Mouse (Mus musculus) Muller cell, postnatal 12 days (primary cell): ENCODE data around the gene Svop.

ENCODE experiments used
- DNase-seq: peaks from one replicate; pipeline ENCODE4 v3.0.0-alpha.2; 2015; ENCODE audit errors: inconsistent ontology term

Gene Svop

GRCm38 (mm10) chr5:114091057-114091807 lies at the start of gene Svop:
Gene Svop (minus strand): TSS chr5:114091570.
- peak; percentile 93 for DNase-seq

DNA sequence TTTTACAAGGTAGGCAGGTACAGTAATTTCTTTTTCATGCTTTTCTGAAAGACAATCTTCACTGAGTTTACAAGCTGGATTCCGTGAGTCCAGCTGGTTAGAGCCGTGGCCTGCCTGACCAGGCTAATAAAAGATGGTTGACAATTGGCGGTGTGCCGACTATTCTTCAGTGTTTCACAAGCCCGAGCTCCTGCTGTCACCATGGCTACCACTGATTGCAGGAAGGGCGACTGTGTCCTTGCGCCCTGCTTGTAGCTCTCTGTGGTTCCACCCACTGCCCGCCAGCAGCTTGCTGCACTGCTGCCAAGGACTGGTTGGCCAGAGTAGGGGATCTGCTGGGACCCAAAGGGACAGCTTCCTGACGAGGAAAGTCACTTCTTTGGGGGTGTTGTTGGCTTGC lies 47.8 kb upstream of the Svop start:
- DNase-seq = peak; percentile 89

- peak; percentile 48 for DNase-seq
Measured at GRCm38 (mm10) chr5:114138277-114139164, 47.2 kb upstream of the Svop start.

DNA sequence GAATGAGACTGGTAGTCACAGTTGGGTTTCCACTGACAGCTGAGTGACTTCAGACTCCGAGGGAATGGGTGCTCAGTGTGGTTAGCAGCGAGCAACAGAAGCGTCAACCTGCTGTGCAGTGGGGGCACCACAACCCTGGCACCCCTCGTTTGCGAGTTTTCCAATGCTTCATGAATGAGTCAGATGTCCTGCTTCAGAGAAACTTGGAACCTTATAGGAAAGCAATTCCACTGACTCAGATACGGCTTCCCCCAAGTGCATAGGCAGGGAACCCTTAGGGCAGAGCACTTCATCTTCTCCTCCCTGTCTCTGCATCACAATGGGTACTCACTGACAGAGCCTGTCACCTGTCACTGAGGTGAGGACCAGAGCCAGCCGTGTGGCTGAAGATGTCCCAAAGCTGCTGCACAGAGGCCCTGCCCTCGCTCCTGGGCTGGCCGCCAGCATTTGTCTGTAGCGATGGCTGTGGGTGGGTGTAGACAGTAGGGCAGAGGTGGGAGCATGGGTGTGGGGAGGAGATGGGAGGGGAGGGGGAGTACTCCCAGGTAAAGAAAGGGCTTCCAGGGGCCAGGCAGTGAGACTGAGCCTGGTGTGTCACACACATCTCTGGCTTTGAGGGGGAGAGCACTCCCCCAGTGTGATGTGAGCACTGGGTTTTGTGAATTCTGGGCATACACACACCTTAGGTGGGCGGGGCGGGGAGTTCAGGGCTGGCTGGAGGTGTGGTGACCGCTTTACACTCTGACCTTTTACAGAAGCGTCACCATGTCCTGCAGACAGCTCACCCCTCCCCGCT lies 46.3 kb upstream of the Svop start:
- DNase-seq = peak; percentile 72

DNA sequence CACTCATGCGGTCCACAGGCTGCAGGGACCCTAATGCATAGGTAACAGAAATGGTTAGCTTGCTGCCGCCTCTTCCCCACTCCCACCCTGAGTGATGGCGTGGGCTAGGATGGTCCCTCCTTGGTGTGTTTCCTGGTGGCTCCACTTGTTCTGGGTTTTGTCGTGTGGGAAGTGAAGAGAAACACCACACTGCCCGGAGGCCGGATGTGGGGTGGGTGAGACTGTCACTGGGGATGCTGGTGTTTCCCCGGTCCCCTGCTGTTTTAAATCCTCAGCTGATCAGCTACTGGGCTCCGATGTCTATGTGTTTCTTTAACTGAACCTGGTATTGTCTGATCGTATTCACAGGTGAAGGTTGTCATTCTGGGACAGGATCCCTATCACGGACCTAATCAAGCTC lies 44.1 kb upstream of the Svop start:
- DNase-seq = no peak

DNA sequence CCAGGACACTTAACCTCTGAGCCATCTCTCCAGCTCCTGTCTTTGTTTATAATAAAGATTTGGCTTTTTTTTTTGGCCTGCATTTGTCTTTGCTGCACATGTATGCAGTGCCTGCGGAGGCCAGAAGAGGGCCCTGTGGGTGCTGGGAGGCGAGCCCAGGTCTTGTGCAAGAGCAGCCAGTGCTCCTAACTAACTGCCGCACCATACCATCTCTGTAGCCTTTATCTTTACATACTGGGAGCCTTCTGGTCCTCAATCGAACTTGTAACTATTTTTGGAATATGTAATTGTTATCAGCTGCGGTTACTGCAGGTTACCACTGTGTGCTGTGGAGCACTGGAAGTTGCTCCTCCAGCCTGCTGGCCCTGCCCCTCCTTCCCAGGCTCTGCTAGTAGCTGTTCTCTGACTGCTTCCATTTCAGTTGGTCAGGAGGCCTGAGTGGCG lies 42.7 kb upstream of the Svop start:
- peak; percentile 48 for DNase-seq

DNA sequence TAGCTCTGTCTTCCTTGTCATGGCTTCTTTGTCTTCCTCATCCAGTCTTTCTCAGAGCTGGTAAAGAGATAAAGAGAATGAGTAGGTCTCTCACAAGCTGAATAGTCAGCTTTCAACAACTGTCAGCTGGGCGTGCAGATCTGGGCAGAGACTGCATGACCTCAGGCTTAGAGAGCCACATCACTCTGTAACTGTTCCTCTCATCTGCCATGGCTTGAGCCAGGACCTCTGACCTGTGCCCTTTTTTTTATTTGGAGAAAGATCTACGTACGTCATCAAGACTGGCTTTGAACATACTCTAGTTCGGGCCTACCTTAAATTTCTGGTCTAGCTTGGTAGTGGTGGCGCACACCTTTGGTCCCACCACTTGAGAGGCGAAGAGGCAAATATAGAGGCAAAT lies 41.5 kb upstream of the Svop start:
- DNase-seq = no peak

DNA sequence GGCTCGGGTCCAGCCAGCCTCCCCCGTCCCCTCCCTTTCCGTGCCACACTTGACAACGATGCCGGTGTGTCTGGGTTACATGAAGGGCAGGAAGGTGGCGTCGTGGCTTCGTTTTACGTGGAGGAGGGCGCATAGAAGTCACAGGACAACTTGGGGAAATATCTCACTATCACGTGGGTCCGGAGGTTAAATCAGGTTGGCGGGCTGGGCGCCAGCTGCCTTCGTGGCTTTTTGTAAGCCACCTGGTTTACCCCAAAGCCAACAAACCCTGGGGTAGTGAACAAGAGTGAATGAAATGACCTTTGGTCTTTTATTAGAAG lies 40.1 kb upstream of the Svop start:
- peak; percentile 66 for DNase-seq

- peak; percentile 93 for DNase-seq
Measured at GRCm38 (mm10) chr5:114130698-114131520, 39.5 kb upstream of the Svop start.

DNA sequence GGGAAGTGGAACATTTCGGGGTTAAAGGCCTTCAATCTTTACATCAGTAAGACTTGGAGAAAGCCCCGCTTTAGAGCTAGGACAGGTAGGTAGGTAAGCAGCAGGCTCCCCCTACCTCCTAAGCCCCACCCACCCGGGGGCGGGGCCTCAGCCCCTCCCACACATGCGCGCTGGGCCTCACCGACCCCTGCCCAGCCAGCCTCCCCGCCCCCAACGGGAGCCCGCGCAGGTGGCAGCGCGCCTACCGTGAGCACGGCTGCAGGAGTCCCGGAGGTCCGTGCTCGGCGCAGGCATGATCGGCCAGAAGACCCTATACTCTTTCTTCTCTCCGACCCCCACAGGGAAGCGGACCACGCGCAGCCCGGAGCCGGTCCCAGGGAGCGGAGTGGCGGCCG lies 38.8 kb upstream of the Svop start, which contains the start of gene Ung:
Gene Ung (plus strand): TSS at position 176 of the 395 bp plus-strand sequence.
- DNase-seq = peak; percentile 50

GRCm38 (mm10) chr5:114129550-114130210 lies 38.3 kb upstream of the Svop start:
- no peak for DNase-seq

- DNase-seq = peak; percentile 89
Measured at GRCm38 (mm10) chr5:114127374-114128349, 36.3 kb upstream of the Svop start, which contains the start of gene Alkbh2. Gene Alkbh2 (minus strand): TSS chr5:114128218.

DNA sequence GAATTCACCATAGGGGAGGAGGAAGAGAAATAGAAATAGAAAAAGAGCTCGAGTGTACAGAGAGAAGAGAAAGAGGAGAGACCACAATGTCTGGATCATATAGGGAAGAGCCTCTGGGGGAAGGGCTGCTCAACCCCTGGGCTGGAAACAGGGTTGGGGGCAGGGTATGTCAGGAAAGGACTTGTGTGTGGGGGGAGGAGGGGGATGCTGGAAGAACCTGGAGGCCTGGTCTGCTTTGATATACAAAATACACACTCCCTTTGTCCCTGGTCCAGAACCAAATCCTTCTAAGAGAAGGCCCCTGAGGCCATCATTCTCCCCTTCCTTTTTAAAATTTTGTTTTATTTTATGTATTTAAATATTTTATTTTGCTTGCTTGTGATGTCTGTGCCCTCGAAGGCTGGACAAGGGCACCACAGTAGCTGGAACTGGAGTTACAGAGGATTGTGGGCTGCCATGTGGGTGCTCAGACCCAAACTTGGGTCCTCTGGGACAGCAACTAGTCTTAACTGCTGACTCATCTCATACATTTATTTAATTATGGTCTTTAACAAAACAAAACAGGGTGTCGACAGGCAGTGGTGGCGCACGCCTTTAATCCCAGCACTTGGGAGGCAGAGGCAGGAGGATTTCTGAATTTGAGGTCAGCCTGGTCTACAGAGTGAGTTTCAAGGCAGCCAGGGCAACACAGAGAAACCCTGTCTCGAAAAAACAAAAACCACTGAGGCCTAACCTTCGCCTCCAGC lies 35.3 kb upstream of the Svop start:
- no peak for DNase-seq

GRCm38 (mm10) chr5:114126008-114126407 lies 34.6 kb upstream of the Svop start:
- no peak for DNase-seq

- no peak for DNase-seq
Measured at GRCm38 (mm10) chr5:114119806-114120205, 28.4 kb upstream of the Svop start.

DNA sequence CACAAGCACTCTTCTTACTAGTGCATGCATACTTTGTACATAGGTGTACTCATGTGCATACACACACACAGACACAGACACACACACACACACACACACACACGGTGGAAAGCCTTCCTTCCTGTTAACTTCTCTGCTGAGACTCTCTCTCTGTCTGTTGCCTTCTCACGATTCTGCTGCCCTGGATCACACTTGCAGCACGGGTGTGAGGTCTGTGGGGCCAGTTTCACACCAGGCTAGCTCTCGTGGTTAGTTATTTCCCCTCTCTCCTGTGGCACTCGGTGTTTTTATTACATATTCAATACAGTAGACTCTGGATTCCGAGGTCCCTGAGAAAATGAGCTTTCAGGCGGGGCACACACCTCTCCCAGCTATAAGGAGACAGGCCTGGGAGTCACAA lies 25.2 kb upstream of the Svop start:
- DNase-seq = no peak

DNA sequence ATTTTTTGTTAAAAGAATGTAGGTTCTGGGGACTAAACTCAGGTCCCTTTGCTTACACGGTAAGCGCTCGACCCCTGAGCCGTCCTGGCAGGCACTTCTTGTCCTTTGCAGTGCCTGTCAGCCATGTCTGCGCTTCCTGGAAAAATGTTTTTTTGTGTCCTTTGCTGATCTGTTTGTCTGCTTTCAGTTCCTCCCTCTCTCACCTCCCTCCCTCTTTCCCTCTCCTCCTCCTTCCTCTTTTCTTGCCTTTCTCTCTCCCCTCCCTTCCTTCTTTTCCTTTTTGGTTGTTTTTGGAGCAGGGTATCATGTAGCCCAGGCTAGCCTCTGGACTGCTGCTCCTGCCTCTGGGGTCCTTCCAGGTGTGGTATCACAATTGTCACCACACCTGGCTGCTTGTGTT lies 23.7 kb upstream of the Svop start:
- no peak for DNase-seq

DNA sequence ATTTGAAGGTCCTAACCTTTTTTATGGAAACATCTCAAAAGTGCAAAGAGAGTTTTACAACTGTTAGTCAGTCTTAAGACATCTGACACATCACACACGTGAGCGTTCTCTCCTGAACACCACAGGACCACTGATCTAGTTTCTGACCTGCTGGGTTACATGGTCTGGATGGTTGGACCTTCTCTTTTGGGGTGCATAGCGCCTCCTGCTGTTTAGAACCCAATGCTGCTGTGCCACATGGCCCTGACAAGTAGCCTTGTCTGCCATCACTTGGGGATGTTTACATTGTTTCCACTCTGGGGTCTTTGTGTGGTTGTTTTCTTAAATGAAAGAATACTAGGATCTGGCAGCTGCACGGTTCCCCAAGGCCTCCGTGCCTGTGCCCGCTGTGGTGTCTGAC lies 22.0 kb upstream of the Svop start:
- DNase-seq = no peak
